Mouse (Mus musculus) C2C12 (cell line): ENCODE data around the gene Sfn.

Experiments
- CEBPB ChIP-seq: IDR thresholded peaks from one replicate; pipeline ENCODE4 v1.6.1; 2011; ENCODE audit warnings: low read depth, mild to moderate bottlenecking, control low read depth, moderate library complexity
- CTCF ChIP-seq: IDR thresholded peaks from one replicate; pipeline ENCODE4 v1.5.1; 2011; ENCODE audit not compliant: control insufficient read depth, insufficient read depth, insufficient read length
- FOSL1 ChIP-seq: IDR thresholded peaks from one replicate; pipeline ENCODE4 v1.8.0; 2011; ENCODE audit warnings: mild to moderate bottlenecking, low read length; ENCODE audit not compliant: poor library complexity, insufficient read depth, severe bottlenecking
- MAX ChIP-seq: IDR thresholded peaks from one replicate; pipeline ENCODE4 v1.6.1; 2011; ENCODE audit warnings: mild to moderate bottlenecking, control low read depth
- MYOD1 ChIP-seq: IDR thresholded peaks from one replicate; pipeline ENCODE4 v1.6.1; 2011; ENCODE audit warnings: low read depth; ENCODE audit not compliant: control insufficient read depth, insufficient read length
- USF1 ChIP-seq: IDR thresholded peaks from one replicate; pipeline ENCODE4 v1.6.1; 2011; ENCODE audit warnings: low read depth, mild to moderate bottlenecking, control low read depth, moderate library complexity

DNA sequence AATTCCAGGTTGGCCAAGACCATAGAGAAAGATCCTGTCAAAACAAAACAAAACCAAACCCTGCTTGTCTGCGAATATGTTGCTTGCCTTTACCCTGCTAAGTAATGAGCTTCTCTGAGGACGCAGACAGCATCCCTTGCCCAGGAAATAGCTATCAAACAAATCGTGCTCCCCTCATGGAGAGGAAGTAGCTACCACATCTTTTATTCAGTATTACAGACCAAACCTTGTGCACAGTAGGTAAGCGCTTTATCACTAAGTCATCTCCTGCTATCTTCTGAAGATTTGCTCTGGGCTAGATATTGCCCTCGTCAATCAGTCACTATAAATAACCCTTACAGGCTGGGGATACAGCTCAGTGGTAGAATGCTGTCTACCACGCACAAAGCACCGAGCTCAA lies 27.2 kb upstream of the Sfn start:
- no peak for TF ChIP-seq CTCF
- no peak for TF ChIP-seq CEBPB
- no peak for TF ChIP-seq MAX
- TF ChIP-seq FOSL1: no peak
- TF ChIP-seq USF1: no peak
- no peak for TF ChIP-seq MYOD1
